Comparison of ENCODE assay signal across 1 mouse cellular context in genomic region chr11:51621776-51622175, GRCm38 (mm10).
TF ChIP-seq lines count a peak whose summit lies in the region.

No protein-coding gene starts in this region.

TF ChIP-seq in MEL, 35 proteins besides CTCF, POLR2A, EP300 and RAD21:
- no peak for TF ChIP-seq SMC3 (IDR thresholded peaks at IDR 0.05; ENCODE audit: low read depth, low read length)
- no peak for TF ChIP-seq TAL1 (IDR thresholded peaks at IDR 0.05; ENCODE audit: low read length)
- TF ChIP-seq SIN3A (IDR thresholded peaks at IDR 0.05; ENCODE audit: low read length), result no peak
- TF ChIP-seq BHLHE40 (IDR thresholded peaks at IDR 0.05; ENCODE audit: borderline replicate concordance, low read depth, low read length), result no peak
- TF ChIP-seq TBP (IDR thresholded peaks at IDR 0.05; ENCODE audit: low read depth, low read length), result no peak
- no peak for TF ChIP-seq KAT2A (conservative IDR thresholded peaks at IDR 0.05; ENCODE audit: low read depth, low read length)
- TF ChIP-seq MEF2A (IDR thresholded peaks at IDR 0.05; ENCODE audit: extremely low read depth, insufficient replicate concordance, low read depth, low read length, poor library complexity, severe bottlenecking), result no peak
- no peak for TF ChIP-seq MYC (IDR thresholded peaks at IDR 0.05; ENCODE audit: low read depth, low read length)
- no peak for TF ChIP-seq POLR2AphosphoS2 (IDR thresholded peaks at IDR 0.05; ENCODE audit: low read length)
- no peak for TF ChIP-seq ETS1 (IDR thresholded peaks at IDR 0.05; ENCODE audit: low read depth, low read length)
- TF ChIP-seq JUND (IDR thresholded peaks at IDR 0.05; ENCODE audit: low read depth, low read length), result no peak
- no peak for TF ChIP-seq ZNF384 (IDR thresholded peaks at IDR 0.05; ENCODE audit: low read depth, low read length)
